Mouse (Mus musculus) heart, embryonic 13.5 days (tissue): ENCODE measurements at regions not wholly inside any gene's neighbourhood (a gene's known extent, or its start where the extent isn't known, plus 50 kb on each side); places are given as distances from the start of the nearest gene placed in this dataset.

Source experiments
- ATAC-seq: fragments of 200-750 bp; cut with Nextera tagmentation; 2 replicates; pipeline ENCODE4 v1.8.0; 2017; ENCODE audit warnings: moderate TSS enrichment; ENCODE audit not compliant: insufficient number of reproducible peaks, low FRiP score, low TSS enrichment; ENCODE audit errors: extremely low read depth
- H3K27ac ChIP-seq: fragments of 300-500 bp; sonication (generic); replicated peaks from 2 replicates; pipeline ENCODE4 v1.5.1; 2015; ENCODE audit warnings: moderate library complexity, mild to moderate bottlenecking, inconsistent platforms
- H3K27me3 ChIP-seq: fragments of 300-500 bp; sonication (generic); replicated peaks from 2 replicates; pipeline ENCODE4 v1.6.1; 2015; ENCODE audit warnings: mild to moderate bottlenecking, inconsistent platforms
- H3K36me3 ChIP-seq: fragments of 300-500 bp; sonication (generic); 2 replicates; pipeline ENCODE4 v1.6.1; 2015; ENCODE audit warnings: mild to moderate bottlenecking, inconsistent platforms
- H3K4me1 ChIP-seq: fragments of 300-500 bp; sonication (generic); 2 replicates; pipeline ENCODE4 v1.6.1; 2015; ENCODE audit warnings: inconsistent platforms
- H3K4me2 ChIP-seq: fragments of 300-500 bp; sonication (generic); 2 replicates; pipeline ENCODE4 v1.6.1; 2015; ENCODE audit warnings: inconsistent platforms, mild to moderate bottlenecking, moderate library complexity
- H3K4me3 ChIP-seq: fragments of 300-500 bp; sonication (generic); 2 replicates; pipeline ENCODE4 v1.5.1; 2015; ENCODE audit warnings: moderate library complexity, mild to moderate bottlenecking, inconsistent platforms
- H3K9ac ChIP-seq: fragments of 300-500 bp; sonication (generic); 2 replicates; pipeline ENCODE4 v1.6.1; 2015; ENCODE audit warnings: inconsistent platforms, mild to moderate bottlenecking, moderate library complexity
- H3K9me3 ChIP-seq: fragments of 300-500 bp; sonication (generic); 2 replicates; pipeline ENCODE4 v1.6.1; 2016; ENCODE audit warnings: inconsistent platforms
- WGBS: fragments of 180-500 bp; shearing (Covaris S2); methylation state at CpG from one replicate; pipeline ENCODE4 v1.1.7; 2015; ENCODE audit warnings: mixed read lengths; 5-methylcytosine and 5-hydroxymethylcytosine counted together

DNA sequence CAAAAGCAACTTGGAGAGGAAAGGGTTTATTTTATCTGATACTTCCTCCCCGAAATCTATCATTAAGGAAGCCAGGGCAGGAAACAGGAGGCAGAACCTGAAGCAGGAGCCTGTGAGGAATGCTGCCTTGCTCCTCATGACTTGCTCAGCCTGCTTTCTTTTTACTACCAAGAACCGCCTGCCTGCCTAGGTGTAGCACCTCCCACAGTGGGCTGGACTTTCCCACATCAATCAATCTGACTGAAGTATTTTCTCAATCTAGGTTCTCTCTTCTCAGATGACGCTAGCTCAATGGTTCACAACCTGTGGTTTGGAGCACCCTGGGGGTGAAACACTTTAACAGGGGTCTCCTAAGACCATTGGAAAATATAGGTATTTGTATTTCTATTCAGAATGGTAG is 83.4 kb upstream of the Ccn6 start:
- Histone ChIP-seq H3K4me1 (no peaks in the 10 kb centered on the region), H3K27me3 (no peaks in the 10 kb centered on the region), H3K9me3 (no peaks in the 10 kb centered on the region), H3K27ac (no peak overlapping the region), H3K4me2 (no peak overlapping the region), H3K9ac (no peak overlapping the region), H3K36me3 (no peaks in the 10 kb centered on the region), H3K4me3 (no peak overlapping the region)
- 64% methylated on average over 3 of the region's 3 CpGs for WGBS
- no peak for ATAC-seq

DNA sequence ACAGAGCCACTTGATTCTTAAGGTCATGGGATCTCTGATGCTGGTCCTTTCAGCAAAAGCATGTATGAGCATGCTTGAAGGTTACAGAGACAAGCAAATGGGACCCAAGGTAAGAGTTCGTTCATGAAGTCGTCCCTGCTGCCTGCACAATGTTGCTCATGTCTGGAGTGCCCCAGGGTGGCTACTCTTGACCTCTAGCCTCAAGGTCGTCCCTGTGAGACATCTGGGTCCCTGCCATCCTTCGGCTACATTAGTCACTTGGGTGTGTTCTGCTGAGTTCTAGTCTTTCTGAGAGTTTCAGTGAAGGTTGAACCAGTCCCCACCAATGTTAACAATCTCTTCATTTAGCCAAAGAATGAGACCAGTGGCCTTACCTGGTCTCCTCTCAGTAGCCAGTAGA is 81.5 kb upstream of the Ccn6 start:
- Histone ChIP-seq H3K9ac (no peak overlapping the region), H3K27ac (no peak overlapping the region), H3K4me2 (no peak overlapping the region), H3K4me3 (no peak overlapping the region), H3K27me3 (0 out of 2 replicates have a peak, but pooled peaks cover 3% of the 10 kb centered on the region), H3K36me3 (no peaks in the 10 kb centered on the region), H3K9me3 (no peaks in the 10 kb centered on the region), H3K4me1 (peaks cover 2% of the 10 kb centered on the region; the same call in 1 of the 2 replicates)
- ATAC-seq = no peak
- WGBS = 60% methylated on average over 4 of the region's 4 CpGs

DNA sequence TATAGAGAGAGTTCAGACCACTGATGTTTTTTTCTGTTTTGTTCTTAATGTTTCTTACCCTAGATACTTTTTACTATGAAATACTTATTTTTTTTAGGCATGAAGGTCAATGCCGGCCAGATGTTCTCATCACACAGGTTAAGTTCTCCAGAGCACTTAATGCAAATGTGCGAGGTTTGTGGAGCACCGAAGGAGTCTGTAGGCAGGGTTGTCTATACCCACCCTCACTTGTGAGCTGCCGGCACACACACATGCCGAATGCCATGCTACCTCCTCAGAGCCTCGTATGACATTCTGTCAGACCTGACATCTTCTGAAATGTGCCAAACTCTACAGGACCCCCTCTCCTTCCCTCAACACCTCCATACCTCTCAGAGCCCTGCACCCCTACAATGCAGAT is 80.5 kb upstream of the Ccn6 start:
- Histone ChIP-seq H3K9me3 (no peaks in the 10 kb centered on the region), H3K4me2 (no peak overlapping the region), H3K4me1 (peaks cover 10% of the 10 kb centered on the region), H3K9ac (no peak overlapping the region), H3K36me3 (no peaks in the 10 kb centered on the region), H3K27me3 (0 out of 2 replicates have a peak, but pooled peaks cover 3% of the 10 kb centered on the region), H3K4me3 (no peak overlapping the region), H3K27ac (no peak overlapping the region)
- no peak for ATAC-seq
- 77% methylated on average over 6 of the region's 6 CpGs for WGBS

DNA sequence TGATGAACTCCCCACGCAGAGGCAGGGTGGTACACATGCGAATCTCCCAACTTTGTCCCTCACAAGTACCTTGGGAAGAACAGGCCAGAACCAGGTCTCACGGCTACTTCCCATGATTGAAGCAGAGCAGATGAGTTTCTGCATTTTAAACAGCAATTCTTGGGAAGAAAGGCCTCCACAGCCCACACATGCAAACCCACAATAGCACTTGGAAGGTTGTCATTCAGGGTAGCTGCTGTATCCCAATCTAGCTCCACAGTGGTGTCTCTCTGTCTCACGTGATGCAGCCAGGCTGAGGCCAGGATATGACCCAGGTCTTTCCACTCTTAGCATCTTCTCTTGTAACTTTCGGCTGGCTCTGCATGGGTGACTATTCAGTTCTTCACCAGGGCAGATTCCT is 78.8 kb upstream of the Ccn6 start:
- H3K27me3 ChIP-seq = 0 out of 2 replicates have a peak, but pooled peaks cover 3% of the 10 kb centered on the region

DNA sequence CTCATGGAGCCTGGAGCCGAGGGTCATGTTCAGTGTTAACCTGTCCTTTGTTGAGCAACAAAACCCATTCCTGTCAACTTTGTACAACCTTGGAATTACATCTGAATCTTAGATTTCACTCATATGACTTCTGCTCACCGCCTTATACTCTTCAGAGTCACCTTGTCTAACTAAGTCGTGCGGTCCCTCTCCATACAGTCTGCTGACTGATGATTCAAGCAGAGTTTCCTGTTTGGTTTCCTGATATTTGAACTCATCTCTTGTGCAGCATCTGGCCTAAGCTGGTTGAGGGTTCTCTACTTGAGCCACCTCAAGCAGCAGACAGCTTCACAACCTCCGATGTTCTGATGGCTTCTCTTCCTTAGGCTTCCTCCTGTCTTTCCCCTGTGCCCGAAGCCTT is 78.3 kb upstream of the Ccn6 start:
- no peak for ATAC-seq
- H3K27ac ChIP-seq = no peak overlapping the region
- 82% methylated on average over 6 of the region's 6 CpGs for WGBS
- H3K4me3 ChIP-seq = no peak overlapping the region
- H3K36me3 ChIP-seq = no peaks in the 10 kb centered on the region
- no peak overlapping the region for H3K4me2 ChIP-seq
- H3K9ac ChIP-seq = no peak overlapping the region
- 0 out of 2 replicates have a peak, but pooled peaks cover 3% of the 10 kb centered on the region for H3K27me3 ChIP-seq
- H3K9me3 ChIP-seq = no peaks in the 10 kb centered on the region
- H3K4me1 ChIP-seq = peaks cover 15% of the 10 kb centered on the region

More for the DNA sequence above, 78.8 kb upstream of the Ccn6 start:
- H3K36me3 ChIP-seq = no peaks in the 10 kb centered on the region
- no peak overlapping the region for H3K4me2 ChIP-seq
- no peak overlapping the region for H3K4me3 ChIP-seq
- H3K4me1 ChIP-seq = peaks cover 15% of the 10 kb centered on the region
- H3K9me3 ChIP-seq = no peaks in the 10 kb centered on the region
- 83% methylated on average over 5 of the region's 5 CpGs for WGBS
- H3K27ac ChIP-seq = no peak overlapping the region
- ATAC-seq = no peak
- no peak overlapping the region for H3K9ac ChIP-seq

DNA sequence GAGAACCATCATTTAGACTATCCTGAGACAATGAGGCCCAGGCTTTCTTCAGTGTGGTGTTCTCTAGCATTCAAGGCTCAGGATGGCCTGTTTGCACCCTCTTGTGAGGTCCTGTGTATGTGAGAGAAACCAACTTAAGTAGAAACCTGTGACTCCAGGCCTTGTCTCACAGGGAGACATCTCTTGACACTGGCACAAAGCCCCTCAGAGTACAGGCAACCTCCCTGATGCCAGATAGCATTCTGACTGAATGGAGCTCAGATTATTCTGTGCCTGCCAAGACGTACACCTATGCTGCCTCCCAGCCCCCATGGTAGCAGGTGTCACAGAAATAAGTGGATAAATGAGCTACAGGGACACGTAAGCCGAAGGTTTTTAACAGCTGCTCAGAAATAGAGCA is 77.9 kb upstream of the Ccn6 start:
- Histone ChIP-seq H3K4me3 (no peak overlapping the region), H3K4me2 (no peak overlapping the region), H3K9me3 (no peaks in the 10 kb centered on the region), H3K27ac (no peak overlapping the region), H3K36me3 (no peaks in the 10 kb centered on the region), H3K4me1 (peaks cover 15% of the 10 kb centered on the region), H3K27me3 (0 out of 2 replicates have a peak, but pooled peaks cover 3% of the 10 kb centered on the region), H3K9ac (no peak overlapping the region)
- ATAC-seq = no peak
- 73% methylated on average over 3 of the region's 3 CpGs for WGBS

DNA sequence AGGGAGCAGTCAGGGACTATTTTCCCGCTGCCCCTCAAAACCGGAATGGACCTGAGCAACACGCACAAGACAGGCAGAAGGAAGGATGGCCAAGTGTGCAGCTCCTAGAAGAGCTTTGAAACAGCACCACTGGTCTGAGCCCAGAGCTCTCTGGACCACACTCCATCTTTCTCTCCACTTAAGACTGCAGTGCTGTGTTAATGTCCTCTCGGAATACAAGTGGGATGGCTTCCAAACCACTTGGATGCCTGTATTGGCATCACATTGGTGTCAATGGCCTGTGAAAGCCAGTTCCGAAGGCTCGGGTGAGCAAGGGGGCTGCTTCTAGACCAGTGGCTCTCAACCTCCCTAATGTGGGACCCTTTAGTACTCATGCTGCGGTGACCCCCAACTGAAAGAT is 77.4 kb upstream of the Ccn6 start:
- Histone ChIP-seq H3K27ac (no peak overlapping the region), H3K9ac (no peak overlapping the region), H3K4me2 (no peak overlapping the region), H3K9me3 (no peaks in the 10 kb centered on the region), H3K4me3 (no peak overlapping the region), H3K4me1 (peaks cover 15% of the 10 kb centered on the region), H3K27me3 (0 out of 2 replicates have a peak, but pooled peaks cover 3% of the 10 kb centered on the region), H3K36me3 (no peaks in the 10 kb centered on the region)
- WGBS = 85% methylated on average over 7 of the region's 7 CpGs
- ATAC-seq = no peak

GRCm38 (mm10) chr10:39240178-39240791 is 76.7 kb upstream of the Ccn6 start:
- ATAC-seq = no peak
- H3K9ac ChIP-seq = peak overlapping the region; percentile 60; the same call in 1 of the 2 replicates

GRCm38 (mm10) chr10:39239498-39240177 is 76.0 kb upstream of the Ccn6 start:
- Histone ChIP-seq H3K9me3 (no peaks in the 10 kb centered on the region), H3K4me2 (peak overlapping the region; percentile 57), H3K27ac (no peak overlapping the region), H3K4me3 (peak overlapping the region; percentile 22; the same call in 1 of the 2 replicates), H3K4me1 (peaks cover 15% of the 10 kb centered on the region), H3K9ac (peak overlapping the region; percentile 60; the same call in 1 of the 2 replicates), H3K27me3 (0 out of 2 replicates have a peak, but pooled peaks cover 3% of the 10 kb centered on the region), H3K36me3 (no peaks in the 10 kb centered on the region)
- 11% methylated on average over 17 of the region's 17 CpGs for WGBS
- no peak for ATAC-seq

More at GRCm38 (mm10) chr10:39240178-39240791, 76.7 kb upstream of the Ccn6 start:
- H3K27ac ChIP-seq = no peak overlapping the region
- 42% methylated on average over 11 of the region's 11 CpGs for WGBS
- peaks cover 15% of the 10 kb centered on the region for H3K4me1 ChIP-seq
- 0 out of 2 replicates have a peak, but pooled peaks cover 3% of the 10 kb centered on the region for H3K27me3 ChIP-seq
- no peaks in the 10 kb centered on the region for H3K9me3 ChIP-seq
- peak overlapping the region; percentile 22; the same call in 1 of the 2 replicates for H3K4me3 ChIP-seq
- H3K36me3 ChIP-seq = no peaks in the 10 kb centered on the region
- H3K4me2 ChIP-seq = peak overlapping the region; percentile 57

- Histone ChIP-seq H3K9me3 (no peaks in the 10 kb centered on the region), H3K4me2 (no peak overlapping the region), H3K27me3 (0 out of 2 replicates have a peak, but pooled peaks cover 3% of the 10 kb centered on the region), H3K4me3 (no peak overlapping the region), H3K4me1 (peaks cover 15% of the 10 kb centered on the region), H3K9ac (no peak overlapping the region), H3K27ac (no peak overlapping the region), H3K36me3 (no peaks in the 10 kb centered on the region)
- ATAC-seq = no peak
- WGBS = 59% methylated on average over 10 of the region's 10 CpGs
These were observed 75.0 kb upstream of the Ccn6 start for GRCm38 (mm10) chr10:39238596-39238995.

- H3K27ac ChIP-seq = no peak overlapping the region
- WGBS = 62% methylated on average over 4 of the region's 4 CpGs
- 0 out of 2 replicates have a peak, but pooled peaks cover 3% of the 10 kb centered on the region for H3K27me3 ChIP-seq
- no peaks in the 10 kb centered on the region for H3K36me3 ChIP-seq
- no peak overlapping the region for H3K4me2 ChIP-seq
- H3K4me1 ChIP-seq = peaks cover 15% of the 10 kb centered on the region
- no peak overlapping the region for H3K4me3 ChIP-seq
- H3K9ac ChIP-seq = no peak overlapping the region
- no peaks in the 10 kb centered on the region for H3K9me3 ChIP-seq
- no peak for ATAC-seq
These were observed 74.0 kb upstream of the Ccn6 start for GRCm38 (mm10) chr10:39237549-39237948.
